Mouse (Mus musculus): ENCODE measurements around the gene Pbld1.

Pbld1 gene

GRCm38 (mm10) chr10:63092616-63093550, 32.9 kb downstream of the Pbld1 start:
- DNase-seq (ENCODE audit: low read depth, low spot score): no peak

- no peak for DNase-seq (ENCODE audit: low read depth, low spot score)
Measured at GRCm38 (mm10) chr10:63096757-63097156, 36.8 kb downstream of the Pbld1 start.

- DNase-seq (ENCODE audit: low read depth, low spot score): no peak
Measured at GRCm38 (mm10) chr10:63098191-63098590, 38.2 kb downstream of the Pbld1 start.

GRCm38 (mm10) chr10:63099521-63099920, 39.6 kb downstream of the Pbld1 start, which contains the start of gene Atoh7:
Gene Atoh7, plus strand, starts transcription at chr10:63099651.
- peak; percentile 41 for DNase-seq (ENCODE audit: low read depth, low spot score)

GRCm38 (mm10) chr10:63099941-63100562, 40.1 kb downstream of the Pbld1 start:
- DNase-seq (ENCODE audit: low read depth, low spot score): peak; percentile 71

GRCm38 (mm10) chr10:63100657-63101056, 40.7 kb downstream of the Pbld1 start:
- DNase-seq (ENCODE audit: low read depth, low spot score): no peak

- DNase-seq (ENCODE audit: low read depth, low spot score): peak; percentile 23
Measured at GRCm38 (mm10) chr10:63113027-63113604, 53.2 kb downstream of the Pbld1 start.

GRCm38 (mm10) chr10:63113716-63114360, 53.9 kb downstream of the Pbld1 start:
- DNase-seq (ENCODE audit: low read depth, low spot score): no peak

- DNase-seq (ENCODE audit: low read depth, low spot score): peak; percentile 23
Measured at GRCm38 (mm10) chr10:63115881-63116280, 55.9 kb downstream of the Pbld1 start.

GRCm38 (mm10) chr10:63116376-63116775, 56.4 kb downstream of the Pbld1 start:
- DNase-seq (ENCODE audit: low read depth, low spot score): no peak

- DNase-seq (ENCODE audit: low read depth, low spot score): peak; percentile 39
Measured at GRCm38 (mm10) chr10:63117583-63117982, 57.6 kb downstream of the Pbld1 start.

GRCm38 (mm10) chr10:63119916-63120315, 60.0 kb downstream of the Pbld1 start:
- no peak for DNase-seq (ENCODE audit: low read depth, low spot score)

GRCm38 (mm10) chr10:63121961-63122360, 62.0 kb downstream of the Pbld1 start:
- DNase-seq (ENCODE audit: low read depth, low spot score): no peak

- peak; percentile 80 for DNase-seq (ENCODE audit: low read depth, low spot score)
Measured at GRCm38 (mm10) chr10:63122516-63122915, 62.6 kb downstream of the Pbld1 start.

- DNase-seq (ENCODE audit: low read depth, low spot score): no peak
Measured at GRCm38 (mm10) chr10:63123141-63123540, 63.2 kb downstream of the Pbld1 start.

GRCm38 (mm10) chr10:63124016-63124415, 64.1 kb downstream of the Pbld1 start:
- no peak for DNase-seq (ENCODE audit: low read depth, low spot score)

- peak; percentile 88 for DNase-seq (ENCODE audit: low read depth, low spot score)
Measured at GRCm38 (mm10) chr10:63125343-63125742, 65.4 kb downstream of the Pbld1 start.

- no peak for DNase-seq (ENCODE audit: low read depth, low spot score)
Measured at GRCm38 (mm10) chr10:63126116-63126515, 66.2 kb downstream of the Pbld1 start.

GRCm38 (mm10) chr10:63127156-63127555, 67.2 kb downstream of the Pbld1 start:
- no peak for DNase-seq (ENCODE audit: low read depth, low spot score)
